Mouse (Mus musculus): ENCODE measurements around the gene Pctp.

DNA sequence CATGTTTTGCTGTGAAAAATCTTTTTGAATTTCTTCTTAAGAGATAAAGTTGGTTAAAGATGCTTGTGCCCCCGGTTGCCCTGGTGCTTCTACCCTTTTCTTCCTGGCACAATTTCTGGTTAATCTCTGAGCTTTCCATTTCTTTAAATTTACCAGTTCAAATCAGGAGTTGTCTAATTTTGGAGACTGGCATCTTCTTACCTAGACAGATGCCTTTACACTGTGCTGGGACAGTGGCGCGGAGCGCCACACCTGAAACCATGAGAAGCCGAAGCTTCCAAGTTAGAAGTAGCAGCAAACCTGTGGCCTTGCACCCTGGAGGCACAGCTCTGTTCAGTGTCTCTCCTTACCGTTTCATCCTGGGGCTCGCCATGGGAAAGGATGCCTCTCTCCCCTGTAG, 28.4 kb upstream of the Pctp start:
- TF ChIP-seq TAL1 (IDR thresholded peaks at IDR 0.05; ENCODE audit: low read length) (no peak), GATA1 (IDR thresholded peaks at IDR 0.05; ENCODE audit: low read length) (no peak)

Measured in erythroblast, embryonic 14.5 days (primary cell).